Mouse (Mus musculus) C2C12 (cell line): ENCODE results near the gene Smco1. TPM values are rescaled to one million over a fixed set of nuclear protein-coding genes. Genes with fewer than 3 reads are reported as not detected.
"Not testable (repeated sequence)": the region's sequence is repeated elsewhere in the genome, so short reads cannot be mapped to it uniquely, and the experiment has no call there.

Experiments
- H3K27me3 ChIP-seq: one replicate; pipeline ENCODE4 v1.6.1; 2011; ENCODE audit not compliant: control insufficient read depth, insufficient read depth, insufficient read length
- H3K36me3 ChIP-seq: one replicate; pipeline ENCODE4 v1.6.1; 2011; ENCODE audit not compliant: control insufficient read depth, insufficient read depth
- H3K4me3 ChIP-seq: one replicate; pipeline ENCODE4 v1.5.1; 2011; ENCODE audit warnings: mild to moderate bottlenecking, control low read depth; ENCODE audit not compliant: poor library complexity, insufficient read depth, severe bottlenecking
- H3K79me2 ChIP-seq: one replicate; pipeline ENCODE4 v1.6.1; 2011; ENCODE audit not compliant: control insufficient read depth, insufficient read depth
- H3K79me3 ChIP-seq: one replicate; pipeline ENCODE4 v1.6.1; 2011; ENCODE audit warnings: low read depth, control low read depth
- H3ac ChIP-seq: one replicate; pipeline ENCODE3; 2011; ENCODE audit warnings: low read depth; ENCODE audit not compliant: control insufficient read depth, insufficient read length
- CEBPB ChIP-seq: IDR thresholded peaks from one replicate; pipeline ENCODE4 v1.6.1; 2011; ENCODE audit warnings: low read depth, mild to moderate bottlenecking, control low read depth, moderate library complexity
- CTCF ChIP-seq: IDR thresholded peaks from one replicate; pipeline ENCODE4 v1.5.1; 2011; ENCODE audit not compliant: control insufficient read depth, insufficient read depth, insufficient read length
- FOSL1 ChIP-seq: IDR thresholded peaks from one replicate; pipeline ENCODE4 v1.8.0; 2011; ENCODE audit warnings: mild to moderate bottlenecking, low read length; ENCODE audit not compliant: poor library complexity, insufficient read depth, severe bottlenecking
- MAX ChIP-seq: IDR thresholded peaks from one replicate; pipeline ENCODE4 v1.6.1; 2011; ENCODE audit warnings: mild to moderate bottlenecking, control low read depth
- MYOD1 ChIP-seq: IDR thresholded peaks from one replicate; pipeline ENCODE4 v1.6.1; 2011; ENCODE audit warnings: low read depth; ENCODE audit not compliant: control insufficient read depth, insufficient read length
- MYOG ChIP-seq: IDR thresholded peaks from one replicate; pipeline ENCODE4 v1.6.1; 2011; ENCODE audit not compliant: control insufficient read depth, insufficient read length; ENCODE audit errors: extremely low read depth
- USF1 ChIP-seq: IDR thresholded peaks from one replicate; pipeline ENCODE4 v1.6.1; 2011; ENCODE audit warnings: low read depth, mild to moderate bottlenecking, control low read depth, moderate library complexity
- polyA plus RNA-seq: library from polyadenylated mRNA; unstranded; fragments of >200 nt; fragmentation: generic; extraction: Trizol; gene quantifications from one replicate; pipeline ENCODE4 v1.2.1, GENCODE M21; 2012; ENCODE audit warnings: missing spikeins

Gene Smco1
- polyA plus RNA-seq, 1 experiment: not detected

GRCm38 (mm10) chr16:32239428-32240312, 31.6 kb upstream of the Smco1 start:
- TF ChIP-seq MAX (no peak), FOSL1 (no peak), CTCF (no peak), USF1 (no peak), MYOD1 (no peak), CEBPB (no peak), MYOG (no peak)
- Histone ChIP-seq H3K79me3 (peaks cover 50% of the 10 kb centered on the region), H3ac (no peak overlapping the region), H3K27me3 (no peaks in the 10 kb centered on the region), H3K79me2 (peaks cover 69% of the 10 kb centered on the region), H3K36me3 (peaks cover 30% of the 10 kb centered on the region), H3K4me3 (no peak overlapping the region)

- peaks cover 94% of the 10 kb centered on the region for H3K79me2 ChIP-seq
- no peak for TF ChIP-seq USF1
- TF ChIP-seq CEBPB: no peak
- no peak for TF ChIP-seq FOSL1
- TF ChIP-seq MYOG: no peak
Observed at GRCm38 (mm10) chr16:32243901-32244300, 27.4 kb upstream of the Smco1 start.

GRCm38 (mm10) chr16:32246351-32246791, 24.9 kb upstream of the Smco1 start:
- Histone ChIP-seq H3K36me3 (no peaks in the 10 kb centered on the region), H3K79me2 (peaks cover 75% of the 10 kb centered on the region), H3ac (peak overlapping the region; percentile 97), H3K79me3 (peaks cover 54% of the 10 kb centered on the region), H3K27me3 (no peaks in the 10 kb centered on the region), H3K4me3 (peak overlapping the region; percentile 68)
- no peak for TF ChIP-seq USF1
- no peak for TF ChIP-seq MAX
- TF ChIP-seq FOSL1: no peak
- no peak for TF ChIP-seq MYOG
- TF ChIP-seq CTCF: no peak
- no peak for TF ChIP-seq MYOD1
- TF ChIP-seq CEBPB: no peak

More at GRCm38 (mm10) chr16:32243901-32244300, 27.4 kb upstream of the Smco1 start:
- Histone ChIP-seq H3ac (no peak overlapping the region), H3K79me3 (peaks cover 72% of the 10 kb centered on the region), H3K4me3 (no peak overlapping the region), H3K27me3 (no peaks in the 10 kb centered on the region), H3K36me3 (peaks cover under 1% of the 10 kb centered on the region)

- TF ChIP-seq MAX: peak; percentile 77
- no peak for TF ChIP-seq USF1
- H3K27me3 ChIP-seq: no peaks in the 10 kb centered on the region
- H3K4me3 ChIP-seq: peak within 1 kb of the TSS; percentile 68
- peaks cover under 1% of the 10 kb centered on the region for H3K36me3 ChIP-seq
- peaks cover 48% of the 10 kb centered on the region for H3K79me3 ChIP-seq
- H3K79me2 ChIP-seq: peaks cover 69% of the 10 kb centered on the region
- H3ac ChIP-seq: peak within 1 kb of the TSS; percentile 97
Observed at GRCm38 (mm10) chr16:32246952-32247370, 24.3 kb upstream of the Smco1 start, which contains the start of the genes Fbxo45 and Wdr53. Gene Fbxo45 (minus strand): TSS chr16:32247158. Gene Wdr53 (plus strand): TSS chr16:32247227.

GRCm38 (mm10) chr16:32264225-32264624, 7.0 kb upstream of the Smco1 start:
- H3K27me3 ChIP-seq, H3K36me3 ChIP-seq, H3K4me3 ChIP-seq, H3ac ChIP-seq, H3K79me3 ChIP-seq, H3K79me2 ChIP-seq: not testable (repeated sequence)

GRCm38 (mm10) chr16:32273338-32273737, 2.1 kb downstream of the Smco1 start:
- H3K36me3 ChIP-seq: no peaks in the 10 kb centered on the region
- H3K27me3 ChIP-seq: no peaks in the 10 kb centered on the region
- peaks cover 9% of the 10 kb centered on the region for H3K79me2 ChIP-seq
- peaks cover 6% of the 10 kb centered on the region for H3K79me3 ChIP-seq
- TF ChIP-seq FOSL1: no peak
- TF ChIP-seq MAX: no peak
- peak; percentile 15 for TF ChIP-seq CTCF
- no peak for TF ChIP-seq MYOG
- no peak overlapping the region for H3K4me3 ChIP-seq
- H3ac ChIP-seq: no peak overlapping the region
